Mouse (Mus musculus) thymus, postnatal 25 days (tissue): ENCODE data around the gene Capn9.

Experiments
- DNase-seq: peaks from one replicate; pipeline ENCODE4 v3.0.0; 2022

Gene Capn9

GRCm38 (mm10) chr8:124575811-124576210 lies at the start of gene Capn9:
Gene Capn9, plus strand, starts transcription at chr8:124576111.
- DNase-seq, result no peak

- DNase-seq, result no peak
Observed at GRCm38 (mm10) chr8:124526261-124526660, 49.6 kb upstream of the Capn9 start.

- no peak for DNase-seq
Observed at GRCm38 (mm10) chr8:124530076-124530475, 45.8 kb upstream of the Capn9 start.

- no peak for DNase-seq
Observed at GRCm38 (mm10) chr8:124530556-124530955, 45.4 kb upstream of the Capn9 start.

GRCm38 (mm10) chr8:124530996-124531395 lies 44.9 kb upstream of the Capn9 start:
- no peak for DNase-seq

- no peak for DNase-seq
Observed at GRCm38 (mm10) chr8:124532626-124533025, 43.3 kb upstream of the Capn9 start.

GRCm38 (mm10) chr8:124535451-124535850 lies 40.5 kb upstream of the Capn9 start:
- no peak for DNase-seq

GRCm38 (mm10) chr8:124540906-124541305 lies 35.0 kb upstream of the Capn9 start:
- DNase-seq, result no peak

GRCm38 (mm10) chr8:124542001-124542400 lies 33.9 kb upstream of the Capn9 start:
- no peak for DNase-seq

GRCm38 (mm10) chr8:124543272-124543671 lies 32.6 kb upstream of the Capn9 start:
- DNase-seq, result no peak

- no peak for DNase-seq
Observed at GRCm38 (mm10) chr8:124546371-124546770, 29.5 kb upstream of the Capn9 start.

GRCm38 (mm10) chr8:124546815-124547214 lies 29.1 kb upstream of the Capn9 start:
- DNase-seq, result no peak

GRCm38 (mm10) chr8:124547269-124547668 lies 28.6 kb upstream of the Capn9 start:
- no peak for DNase-seq

- DNase-seq, result no peak
Observed at GRCm38 (mm10) chr8:124548187-124548586, 27.7 kb upstream of the Capn9 start.

- DNase-seq, result no peak
Observed at GRCm38 (mm10) chr8:124551011-124551661, 24.8 kb upstream of the Capn9 start.

GRCm38 (mm10) chr8:124555113-124555750 lies 20.7 kb upstream of the Capn9 start:
- no peak for DNase-seq

- DNase-seq, result no peak
Observed at GRCm38 (mm10) chr8:124556164-124556563, 19.7 kb upstream of the Capn9 start.

- DNase-seq, result no peak
Observed at GRCm38 (mm10) chr8:124556658-124557057, 19.3 kb upstream of the Capn9 start.

- DNase-seq, result no peak
Observed at GRCm38 (mm10) chr8:124557476-124557875, 18.4 kb upstream of the Capn9 start.

- DNase-seq, result no peak
Observed at GRCm38 (mm10) chr8:124567126-124567525, 8.8 kb upstream of the Capn9 start.

GRCm38 (mm10) chr8:124567584-124567983 lies 8.3 kb upstream of the Capn9 start:
- no peak for DNase-seq

GRCm38 (mm10) chr8:124569100-124569499 lies 6.8 kb upstream of the Capn9 start:
- no peak for DNase-seq

- no peak for DNase-seq
Observed at GRCm38 (mm10) chr8:124569593-124569992, 6.3 kb upstream of the Capn9 start, which contains the start of gene Agt. Gene Agt, minus strand, starts transcription at chr8:124569706.

GRCm38 (mm10) chr8:124571732-124572429 lies 4.0 kb upstream of the Capn9 start:
- no peak for DNase-seq
